Mouse (Mus musculus): ENCODE measurements at regions not wholly inside any gene's neighbourhood (a gene's known extent, or its start where the extent isn't known, plus 50 kb on each side); places are given as distances from the start of the nearest gene placed in this dataset.
A peak's percentile ranks its signal among the peaks of the same experiment; 100 is the strongest.

DNA sequence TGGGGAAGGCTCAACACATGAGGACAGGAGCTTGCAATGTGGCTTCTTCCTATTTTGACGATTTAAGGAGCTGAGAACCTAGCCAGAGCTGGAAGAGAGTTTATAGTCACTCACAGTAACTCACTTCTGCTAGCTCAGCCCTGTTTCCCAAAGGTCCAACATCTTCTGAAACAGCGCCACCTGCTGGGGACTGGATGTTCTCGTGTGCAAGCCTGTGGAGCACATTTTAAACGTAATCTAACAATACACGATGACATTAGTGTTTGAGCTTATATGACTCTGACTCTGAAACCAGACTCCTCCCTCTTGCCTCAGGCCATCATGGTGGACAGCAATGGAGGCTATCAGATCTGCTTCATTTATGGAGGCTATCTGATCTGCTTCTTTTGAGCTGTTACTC lies 207.7 kb downstream of the Cxcl12 start:
- Histone ChIP-seq H3K27ac (ENCODE audit: low read depth, low read length) (no peak overlapping the region), H3K4me2 (no peak overlapping the region), H3K9me3 (replicated peaks; ENCODE audit: control insufficient read depth, low read length) (peaks cover 4% of the 10 kb centered on the region), H3K27me3 (ENCODE audit: control insufficient read depth, insufficient read depth, low read length) (no peaks in the 10 kb centered on the region), H3K4me1 (ENCODE audit: control insufficient read depth, insufficient read depth, low read length) (peaks cover 2% of the 10 kb centered on the region), H3K36me3 (ENCODE audit: control insufficient read depth, insufficient read depth, low read length) (no peaks in the 10 kb centered on the region), H3K4me3 (ENCODE audit: low read depth, low read length) (no peak overlapping the region), H3K9ac (ENCODE audit: low read depth, low read length) (no peak overlapping the region)
- 84% methylated on average over 5 of the region's 5 CpGs for WGBS (ENCODE audit: insufficient replicate concordance)
- ATAC-seq (replicated peaks; ENCODE audit: insufficient number of reproducible peaks, low FRiP score, low TSS enrichment) = no peak

DNA sequence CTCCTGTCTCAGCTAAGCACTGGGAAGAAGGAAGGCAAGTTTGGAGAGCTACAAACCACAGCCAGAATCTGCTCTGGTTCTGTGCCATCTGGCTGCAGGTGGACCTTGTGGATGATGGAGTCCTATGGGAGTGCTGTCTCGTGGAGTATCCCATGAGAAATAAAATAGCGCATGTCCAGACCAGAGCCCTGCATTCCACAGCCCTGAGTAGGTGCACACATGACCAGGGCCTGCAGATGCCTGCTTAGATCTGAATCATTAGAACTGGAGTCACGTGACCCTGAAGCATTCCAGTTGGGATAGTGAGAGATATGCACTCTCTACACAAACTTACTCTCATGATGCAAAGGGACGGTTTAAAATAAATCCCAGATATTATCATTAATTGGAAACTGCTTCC lies 211.6 kb downstream of the Cxcl12 start:
- H3K4me2 ChIP-seq = no peak overlapping the region
- H3K9me3 ChIP-seq (replicated peaks; ENCODE audit: control insufficient read depth, low read length) = peaks cover 4% of the 10 kb centered on the region
- H3K4me3 ChIP-seq (ENCODE audit: low read depth, low read length) = no peak overlapping the region
- no peaks in the 10 kb centered on the region for H3K27me3 ChIP-seq (ENCODE audit: control insufficient read depth, insufficient read depth, low read length)
- WGBS (ENCODE audit: insufficient replicate concordance) = 61% methylated on average over 4 of the region's 4 CpGs
- no peak for ATAC-seq (replicated peaks; ENCODE audit: insufficient number of reproducible peaks, low FRiP score, low TSS enrichment)
- H3K36me3 ChIP-seq (ENCODE audit: control insufficient read depth, insufficient read depth, low read length) = no peaks in the 10 kb centered on the region
- H3K4me1 ChIP-seq (ENCODE audit: control insufficient read depth, insufficient read depth, low read length) = peaks cover 2% of the 10 kb centered on the region
- H3K9ac ChIP-seq (ENCODE audit: low read depth, low read length) = no peak overlapping the region
- no peak overlapping the region for H3K27ac ChIP-seq (ENCODE audit: low read depth, low read length)

DNA sequence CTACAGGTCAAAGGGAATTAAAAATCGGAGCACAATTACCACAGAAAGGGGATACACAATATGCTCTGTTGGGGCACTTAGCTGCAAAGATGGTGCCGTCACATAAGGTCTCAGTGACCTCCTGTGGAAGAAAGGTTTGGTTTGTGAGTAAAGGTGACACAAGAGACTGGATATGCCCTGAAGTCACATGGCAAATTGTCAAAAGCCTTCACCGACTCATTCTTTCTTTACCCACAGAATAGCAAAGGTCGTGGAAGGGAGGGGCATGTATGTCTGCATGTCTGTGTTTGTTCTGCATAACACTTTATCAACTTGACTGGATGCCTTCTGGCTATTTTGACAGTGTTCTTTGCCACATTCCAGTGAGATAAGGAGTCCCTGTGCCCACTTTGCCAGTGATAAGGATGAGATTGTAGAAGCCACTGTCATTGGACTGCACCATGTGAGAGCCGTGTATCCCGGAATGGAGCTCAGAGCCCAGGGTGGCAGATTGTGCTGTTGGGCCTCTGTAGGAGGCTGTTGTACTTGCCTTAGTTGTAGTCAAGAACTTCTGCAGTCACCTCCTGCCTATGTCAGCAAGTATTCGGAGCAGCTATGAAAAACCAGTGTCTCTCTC lies 222.0 kb downstream of the Cxcl12 start:
- Histone ChIP-seq H3K4me3 (ENCODE audit: low read depth, low read length) (no peak overlapping the region), H3K4me1 (ENCODE audit: control insufficient read depth, insufficient read depth, low read length) (peaks cover 18% of the 10 kb centered on the region), H3K36me3 (ENCODE audit: control insufficient read depth, insufficient read depth, low read length) (no peaks in the 10 kb centered on the region), H3K4me2 (no peak overlapping the region), H3K27ac (ENCODE audit: low read depth, low read length) (peak overlapping the region; percentile 6; the same call in 1 of the 2 replicates), H3K9me3 (replicated peaks; ENCODE audit: control insufficient read depth, low read length) (no peaks in the 10 kb centered on the region), H3K9ac (ENCODE audit: low read depth, low read length) (no peak overlapping the region), H3K27me3 (ENCODE audit: control insufficient read depth, insufficient read depth, low read length) (no peaks in the 10 kb centered on the region)
- ATAC-seq (replicated peaks; ENCODE audit: insufficient number of reproducible peaks, low FRiP score, low TSS enrichment) = peak; percentile 52; the same call in 1 of the 2 replicates
- WGBS (ENCODE audit: insufficient replicate concordance) = 37% methylated on average over 7 of the region's 7 CpGs

DNA sequence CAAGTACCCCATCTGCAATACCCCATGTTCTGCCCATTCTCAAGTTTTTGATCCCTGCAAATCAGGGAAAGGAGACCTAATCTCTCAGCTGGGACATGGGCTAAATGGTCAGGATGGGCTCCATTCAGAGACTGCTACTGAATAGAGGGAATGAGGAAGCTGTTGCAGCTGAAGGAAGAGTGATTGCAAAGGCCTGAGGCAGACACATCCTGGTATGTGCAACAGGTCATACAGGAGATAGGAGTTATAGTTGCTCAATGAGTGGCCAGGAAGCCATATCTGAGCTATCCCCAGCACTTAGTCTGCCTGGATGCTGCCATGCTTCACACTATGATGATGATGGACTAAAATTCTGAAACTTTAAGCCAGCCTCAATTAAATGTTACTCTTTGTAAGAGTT lies 225.1 kb downstream of the Cxcl12 start:
- Histone ChIP-seq H3K27ac (ENCODE audit: low read depth, low read length) (no peak overlapping the region), H3K36me3 (ENCODE audit: control insufficient read depth, insufficient read depth, low read length) (no peaks in the 10 kb centered on the region), H3K9ac (ENCODE audit: low read depth, low read length) (no peak overlapping the region), H3K27me3 (ENCODE audit: control insufficient read depth, insufficient read depth, low read length) (no peaks in the 10 kb centered on the region), H3K9me3 (replicated peaks; ENCODE audit: control insufficient read depth, low read length) (no peaks in the 10 kb centered on the region), H3K4me3 (ENCODE audit: low read depth, low read length) (no peak overlapping the region), H3K4me2 (no peak overlapping the region), H3K4me1 (ENCODE audit: control insufficient read depth, insufficient read depth, low read length) (peaks cover 18% of the 10 kb centered on the region)
- ATAC-seq (replicated peaks; ENCODE audit: insufficient number of reproducible peaks, low FRiP score, low TSS enrichment) = no peak

DNA sequence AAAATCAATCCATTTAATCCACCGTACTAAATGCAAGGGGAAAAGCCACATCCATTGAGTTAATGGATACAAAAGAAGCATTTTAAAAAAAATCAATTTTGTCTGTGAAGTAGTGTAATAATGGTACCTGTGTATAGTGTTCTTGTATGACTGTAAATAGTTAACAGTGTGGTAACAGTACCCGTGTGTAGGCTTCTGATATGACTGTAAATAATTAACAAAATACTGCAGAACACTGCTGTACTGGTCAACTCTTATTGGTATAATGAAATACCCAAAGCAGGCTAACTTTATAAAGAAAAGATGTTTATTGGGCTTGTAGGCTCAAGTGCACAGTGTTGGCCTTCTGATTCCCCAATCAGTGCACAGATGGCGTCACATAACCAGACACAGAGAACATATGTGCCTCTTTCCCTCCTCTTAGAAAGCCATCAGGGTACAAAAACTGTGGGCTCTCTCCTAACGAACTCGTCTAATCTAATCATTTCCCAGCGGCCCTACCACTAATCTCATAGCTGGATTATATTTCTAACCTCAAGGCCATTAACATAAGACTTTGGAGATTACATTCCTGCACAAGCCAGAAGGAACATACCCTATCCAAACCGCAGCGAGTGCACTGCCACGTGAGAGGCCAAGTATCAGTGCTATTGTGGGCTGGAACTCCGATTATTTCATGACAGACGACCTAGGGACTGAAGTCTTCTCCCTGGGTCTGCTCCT lies 237.4 kb downstream of the Cxcl12 start:
- H3K9me3 ChIP-seq (replicated peaks; ENCODE audit: control insufficient read depth, low read length) = no peaks in the 10 kb centered on the region
- no peak overlapping the region for H3K4me2 ChIP-seq
- H3K4me3 ChIP-seq (ENCODE audit: low read depth, low read length) = no peak overlapping the region
- no peak overlapping the region for H3K27ac ChIP-seq (ENCODE audit: low read depth, low read length)
- no peak overlapping the region for H3K9ac ChIP-seq (ENCODE audit: low read depth, low read length)
- peaks cover 2% of the 10 kb centered on the region for H3K27me3 ChIP-seq (ENCODE audit: control insufficient read depth, insufficient read depth, low read length)
- 67% methylated on average over 11 of the region's 11 CpGs for WGBS (ENCODE audit: insufficient replicate concordance)
- no peaks in the 10 kb centered on the region for H3K36me3 ChIP-seq (ENCODE audit: control insufficient read depth, insufficient read depth, low read length)
- ATAC-seq (replicated peaks; ENCODE audit: insufficient number of reproducible peaks, low FRiP score, low TSS enrichment) = no peak
- peaks cover 7% of the 10 kb centered on the region; the same call in 1 of the 2 replicates for H3K4me1 ChIP-seq (ENCODE audit: control insufficient read depth, insufficient read depth, low read length)

DNA sequence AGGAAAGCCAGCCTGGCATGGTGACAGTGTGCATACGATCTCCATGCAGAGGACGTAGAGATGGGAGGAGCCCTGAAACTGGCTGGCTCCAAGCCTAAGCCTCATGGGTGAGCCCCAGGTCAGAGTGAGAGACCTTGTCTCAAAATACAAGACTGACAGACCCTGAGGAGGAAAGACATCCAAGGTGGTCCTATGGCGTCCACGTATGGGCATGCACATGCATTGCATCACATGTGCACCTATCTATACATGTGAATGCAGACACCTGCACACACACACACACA lies 237.9 kb downstream of the Cxcl12 start:
- no peak for ATAC-seq (replicated peaks; ENCODE audit: insufficient number of reproducible peaks, low FRiP score, low TSS enrichment)
- Histone ChIP-seq H3K4me1 (ENCODE audit: control insufficient read depth, insufficient read depth, low read length) (peaks cover 7% of the 10 kb centered on the region; the same call in 1 of the 2 replicates), H3K4me3 (ENCODE audit: low read depth, low read length) (no peak overlapping the region), H3K27me3 (ENCODE audit: control insufficient read depth, insufficient read depth, low read length) (peaks cover 2% of the 10 kb centered on the region), H3K4me2 (no peak overlapping the region), H3K9me3 (replicated peaks; ENCODE audit: control insufficient read depth, low read length) (no peaks in the 10 kb centered on the region), H3K36me3 (ENCODE audit: control insufficient read depth, insufficient read depth, low read length) (no peaks in the 10 kb centered on the region), H3K9ac (ENCODE audit: low read depth, low read length) (no peak overlapping the region), H3K27ac (ENCODE audit: low read depth, low read length) (no peak overlapping the region)
- WGBS (ENCODE audit: insufficient replicate concordance) = 82% methylated on average over 4 of the region's 4 CpGs

DNA sequence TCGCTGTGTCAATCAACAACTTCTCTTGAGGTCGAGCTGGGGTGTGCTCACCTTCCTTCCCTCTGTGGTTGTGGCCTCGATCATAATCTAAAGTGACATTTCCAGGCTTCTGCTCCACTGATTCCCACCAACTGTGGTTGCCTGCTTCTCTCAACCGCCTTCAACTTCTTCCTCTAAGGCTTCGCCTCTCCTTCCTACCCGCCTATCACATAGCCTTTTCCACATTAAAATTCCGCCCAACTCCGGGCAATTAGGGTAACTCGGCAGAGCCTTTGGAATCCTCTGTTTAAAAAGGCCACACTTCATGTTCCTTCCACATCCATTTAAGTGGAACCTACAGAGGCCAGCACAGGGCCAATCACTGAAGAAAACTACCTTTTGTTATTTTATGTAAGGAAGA lies 238.4 kb downstream of the Cxcl12 start:
- H3K4me2 ChIP-seq = no peak overlapping the region
- H3K9me3 ChIP-seq (replicated peaks; ENCODE audit: control insufficient read depth, low read length) = no peaks in the 10 kb centered on the region
- H3K4me3 ChIP-seq (ENCODE audit: low read depth, low read length) = no peak overlapping the region
- peaks cover 7% of the 10 kb centered on the region; the same call in 1 of the 2 replicates for H3K4me1 ChIP-seq (ENCODE audit: control insufficient read depth, insufficient read depth, low read length)
- no peak overlapping the region for H3K9ac ChIP-seq (ENCODE audit: low read depth, low read length)
- H3K27ac ChIP-seq (ENCODE audit: low read depth, low read length) = no peak overlapping the region
- no peak for ATAC-seq (replicated peaks; ENCODE audit: insufficient number of reproducible peaks, low FRiP score, low TSS enrichment)
- no peaks in the 10 kb centered on the region for H3K36me3 ChIP-seq (ENCODE audit: control insufficient read depth, insufficient read depth, low read length)
- H3K27me3 ChIP-seq (ENCODE audit: control insufficient read depth, insufficient read depth, low read length) = peaks cover 2% of the 10 kb centered on the region
- WGBS (ENCODE audit: insufficient replicate concordance) = 80% methylated on average over 9 of the region's 9 CpGs

DNA sequence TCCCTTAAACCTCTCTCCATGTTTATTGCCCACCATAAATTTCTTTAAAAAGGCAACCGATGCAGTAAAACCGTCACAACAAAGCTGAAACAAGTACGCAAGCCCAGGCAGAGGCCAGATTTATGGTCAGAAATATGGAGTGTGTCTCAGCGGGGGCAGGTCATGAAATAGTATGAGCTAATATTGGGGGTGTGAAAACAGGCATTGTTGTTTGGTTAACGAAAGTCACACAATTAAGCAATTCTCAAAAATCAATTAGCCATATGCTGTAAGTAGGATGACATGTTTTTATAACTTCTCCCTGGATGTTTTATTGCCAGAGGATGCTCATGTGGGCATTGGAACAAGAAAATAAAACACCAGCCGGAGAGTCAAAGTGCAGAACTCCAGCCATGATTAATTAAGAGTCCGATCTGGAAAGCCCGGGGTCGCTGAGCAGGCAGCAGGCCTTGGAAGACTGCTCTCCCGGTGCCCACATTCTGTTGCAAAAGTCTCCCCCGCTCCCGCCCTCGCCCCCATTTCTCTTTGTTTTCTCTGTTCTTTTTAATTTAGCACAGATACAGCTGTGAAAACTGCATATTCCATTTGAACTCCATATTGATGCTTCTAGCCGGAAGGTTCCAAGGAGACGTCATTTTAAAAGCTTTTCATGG lies 239.0 kb downstream of the Cxcl12 start:
- H3K4me3 ChIP-seq (ENCODE audit: low read depth, low read length) = no peak overlapping the region
- H3K36me3 ChIP-seq (ENCODE audit: control insufficient read depth, insufficient read depth, low read length) = no peaks in the 10 kb centered on the region
- H3K27me3 ChIP-seq (ENCODE audit: control insufficient read depth, insufficient read depth, low read length) = peaks cover 2% of the 10 kb centered on the region
- peaks cover 7% of the 10 kb centered on the region; the same call in 1 of the 2 replicates for H3K4me1 ChIP-seq (ENCODE audit: control insufficient read depth, insufficient read depth, low read length)
- H3K27ac ChIP-seq (ENCODE audit: low read depth, low read length) = no peak overlapping the region
- H3K4me2 ChIP-seq = no peak overlapping the region
- ATAC-seq (replicated peaks; ENCODE audit: insufficient number of reproducible peaks, low FRiP score, low TSS enrichment) = no peak
- H3K9ac ChIP-seq (ENCODE audit: low read depth, low read length) = no peak overlapping the region
- WGBS (ENCODE audit: insufficient replicate concordance) = 81% methylated on average over 15 of the region's 15 CpGs
- no peaks in the 10 kb centered on the region for H3K9me3 ChIP-seq (replicated peaks; ENCODE audit: control insufficient read depth, low read length)

All from heart, embryonic 11.5 days (tissue).